Mouse (Mus musculus) MEL (cell line): ENCODE results near the gene Mapk8ip3. TPM values are rescaled to one million over a fixed set of nuclear protein-coding genes. Genes with fewer than 3 reads are reported as not detected.

Experiments used
- DNase-seq: peaks from one replicate; pipeline ENCODE4 v3.0.0; 2011; ENCODE audit warnings: low read depth, low spot score
- H3K27ac ChIP-seq: 2 replicates; pipeline ENCODE4 v1.5.1; 2012; ENCODE audit warnings: low read depth, mild to moderate bottlenecking, control low read depth, low read length, moderate library complexity; ENCODE audit not compliant: control insufficient read depth
- H3K27me3 ChIP-seq, 2 experiments: fragments of 150-350 bp in 1 of 2; sonication (generic) in 1 of 2; 2 replicates each; pipeline ENCODE4 v1.6.1; 2012; ENCODE audit warnings: low read length in 2 of 2, mild to moderate bottlenecking in 2 of 2, improper control_type of control experiment in 1 of 2, moderate library complexity in 1 of 2; ENCODE audit not compliant: insufficient read depth in 2 of 2, control insufficient read depth in 1 of 2
- H3K36me3 ChIP-seq, 2 experiments: 2 replicates each; pipeline ENCODE4 v1.6.1; 2012 to 2014; ENCODE audit warnings: low read length in 2 of 2, improper control_type of control experiment in 1 of 2, inconsistent platforms in 1 of 2, mild to moderate bottlenecking in 1 of 2; ENCODE audit not compliant: insufficient read depth in 2 of 2, control insufficient read depth in 1 of 2
- H3K4me1 ChIP-seq, 2 experiments: fragments of 150-350 bp in 1 of 2; sonication (generic) in 1 of 2; 2 replicates each; pipeline ENCODE4 v1.6.1; 2012; ENCODE audit warnings: low read length in 2 of 2, improper control_type of control experiment in 1 of 2, mild to moderate bottlenecking in 1 of 2; ENCODE audit not compliant: insufficient read depth in 2 of 2, control insufficient read depth in 1 of 2
- H3K4me3 ChIP-seq, 2 experiments: fragments of 150-350 bp in 1 of 2; sonication (generic) in 1 of 2; 2 replicates each; pipeline ENCODE4 v1.5.1; 2012; ENCODE audit warnings: low read depth in 2 of 2, low read length in 2 of 2, mild to moderate bottlenecking in 2 of 2, moderate library complexity in 2 of 2, control low read depth in 1 of 2, improper control_type of control experiment in 1 of 2; ENCODE audit not compliant: control insufficient read depth in 1 of 2, insufficient read depth in 1 of 2
- H3K79me2 ChIP-seq: 2 replicates; pipeline ENCODE4 v1.6.1; 2012; ENCODE audit warnings: mild to moderate bottlenecking, low read length, moderate library complexity; ENCODE audit not compliant: control insufficient read depth, poor library complexity, insufficient read depth
- H3K9ac ChIP-seq: 2 replicates; pipeline ENCODE4 v1.6.1; 2012; ENCODE audit warnings: low read depth, mild to moderate bottlenecking, control low read depth, low read length, moderate library complexity; ENCODE audit not compliant: control insufficient read depth, poor library complexity, severe bottlenecking
- H3K9me3 ChIP-seq: fragments of 150-350 bp; sonication (generic); replicated peaks from 2 replicates; pipeline ENCODE4 v1.6.1; 2012; ENCODE audit warnings: mild to moderate bottlenecking, low read length, improper control_type of control experiment, moderate library complexity; ENCODE audit not compliant: insufficient read depth
- BHLHE40 ChIP-seq: IDR thresholded peaks from 2 replicates; pipeline ENCODE4 v1.6.1; 2012; ENCODE audit warnings: low read depth, mild to moderate bottlenecking, inconsistent platforms, low read length, improper control_type of control experiment, borderline replicate concordance
- CHD1 ChIP-seq: IDR thresholded peaks from 2 replicates; pipeline ENCODE4 v1.6.1; 2012; ENCODE audit warnings: low read depth, mild to moderate bottlenecking, inconsistent platforms, low read length, improper control_type of control experiment
- CTCF ChIP-seq, 3 experiments: IDR thresholded peaks in 2 of 3; conservative IDR thresholded peaks in 1 of 3; 2 replicates each; pipeline ENCODE4 v1.5.1; 2011 to 2012; ENCODE audit warnings: low read length in 3 of 3, low read depth in 2 of 3, mild to moderate bottlenecking in 2 of 3, improper control_type of control experiment in 1 of 3, inconsistent platforms in 1 of 3, mixed read lengths in 1 of 3, moderate library complexity in 1 of 3; ENCODE audit not compliant: control insufficient read depth in 1 of 3, insufficient read depth in 1 of 3, poor library complexity in 1 of 3, severe bottlenecking in 1 of 3
- E2F4 ChIP-seq: IDR thresholded peaks from 2 replicates; pipeline ENCODE4 v1.6.1; 2011; ENCODE audit warnings: low read depth, low read length, improper control_type of control experiment, borderline replicate concordance
- ELF1 ChIP-seq: IDR thresholded peaks from 2 replicates; pipeline ENCODE4 v1.6.1; 2014; ENCODE audit warnings: low read depth, mild to moderate bottlenecking, inconsistent platforms, low read length, improper control_type of control experiment, moderate library complexity
- EP300 ChIP-seq, 2 experiments: IDR thresholded peaks; 2 replicates each; pipeline ENCODE4 v1.6.1; 2011; ENCODE audit warnings: improper control_type of control experiment in 2 of 2, low read length in 2 of 2, low read depth in 1 of 2, mild to moderate bottlenecking in 1 of 2
- ETS1 ChIP-seq: IDR thresholded peaks from 2 replicates; pipeline ENCODE4 v1.6.1; 2012; ENCODE audit warnings: low read depth, mild to moderate bottlenecking, inconsistent platforms, low read length, improper control_type of control experiment, moderate library complexity
- GABPA ChIP-seq: IDR thresholded peaks from 2 replicates; pipeline ENCODE4 v1.6.1; 2012; ENCODE audit warnings: low read depth, mild to moderate bottlenecking, inconsistent platforms, low read length, improper control_type of control experiment, moderate library complexity
- HCFC1 ChIP-seq: IDR thresholded peaks from 2 replicates; pipeline ENCODE4 v1.6.1; 2012; ENCODE audit warnings: low read depth, mild to moderate bottlenecking, inconsistent platforms, low read length, improper control_type of control experiment, moderate library complexity
- MAFK ChIP-seq: IDR thresholded peaks from 2 replicates; pipeline ENCODE4 v1.6.1; 2011; ENCODE audit warnings: low read depth, mild to moderate bottlenecking, low read length, improper control_type of control experiment, borderline replicate concordance
- MAX ChIP-seq: IDR thresholded peaks from 2 replicates; pipeline ENCODE4 v1.6.1; 2011; ENCODE audit warnings: low read length, improper control_type of control experiment
- MEF2A ChIP-seq: IDR thresholded peaks from 2 replicates; pipeline ENCODE4 v1.6.1; 2014; ENCODE audit warnings: low read depth, mild to moderate bottlenecking, inconsistent platforms, low read length, improper control_type of control experiment; ENCODE audit not compliant: poor library complexity, insufficient replicate concordance, severe bottlenecking; ENCODE audit errors: extremely low read depth
- MYC ChIP-seq: IDR thresholded peaks from 2 replicates; pipeline ENCODE4 v1.6.1; 2011; ENCODE audit warnings: low read depth, mild to moderate bottlenecking, low read length, improper control_type of control experiment, moderate library complexity
- POLR2AphosphoS2 ChIP-seq: IDR thresholded peaks from 2 replicates; pipeline ENCODE4 v1.6.1; 2011; ENCODE audit warnings: low read length, improper control_type of control experiment
- POLR2AphosphoS5 ChIP-seq: IDR thresholded peaks from 2 replicates; pipeline ENCODE4 v1.6.1; 2012; ENCODE audit warnings: low read depth, borderline replicate concordance, mild to moderate bottlenecking, inconsistent platforms, low read length, moderate library complexity, mixed read lengths
- SIN3A ChIP-seq: IDR thresholded peaks from 2 replicates; pipeline ENCODE4 v1.6.1; 2012; ENCODE audit warnings: low read length, improper control_type of control experiment, inconsistent platforms
- SMC3 ChIP-seq: IDR thresholded peaks from 2 replicates; pipeline ENCODE4 v1.6.1; 2011; ENCODE audit warnings: low read depth, low read length, improper control_type of control experiment
- TAL1 ChIP-seq: IDR thresholded peaks from 2 replicates; pipeline ENCODE4 v1.6.1; 2012; ENCODE audit warnings: mild to moderate bottlenecking, inconsistent platforms, low read length, moderate library complexity, mixed read lengths
- TBP ChIP-seq: IDR thresholded peaks from 2 replicates; pipeline ENCODE4 v1.8.0; 2011; ENCODE audit warnings: low read depth, low read length, improper control_type of control experiment
- UBTF ChIP-seq: IDR thresholded peaks from 2 replicates; pipeline ENCODE4 v1.6.1; 2012; ENCODE audit warnings: low read depth, mild to moderate bottlenecking, inconsistent platforms, low read length, improper control_type of control experiment, moderate library complexity, borderline replicate concordance; ENCODE audit not compliant: insufficient read depth
- USF1 ChIP-seq: IDR thresholded peaks from 2 replicates; pipeline ENCODE4 v1.6.1; 2014; ENCODE audit warnings: low read depth, mild to moderate bottlenecking, inconsistent platforms, low read length, improper control_type of control experiment, moderate library complexity
- ZC3H11A ChIP-seq: IDR thresholded peaks from 2 replicates; pipeline ENCODE4 v1.6.1; 2012; ENCODE audit warnings: low read depth, mild to moderate bottlenecking, inconsistent platforms, low read length, improper control_type of control experiment
- ZMIZ1 ChIP-seq: IDR thresholded peaks from 2 replicates; pipeline ENCODE4 v1.6.1; 2012; ENCODE audit warnings: low read depth, mild to moderate bottlenecking, inconsistent platforms, low read length, improper control_type of control experiment, moderate library complexity
- ZNF384 ChIP-seq: IDR thresholded peaks from 2 replicates; pipeline ENCODE4 v1.6.1; 2012; ENCODE audit warnings: low read depth, mild to moderate bottlenecking, inconsistent platforms, low read length, improper control_type of control experiment
- polyA plus RNA-seq, 2 experiments: library from polyadenylated mRNA; stranded (reverse) in 1 of 2; unstranded in 1 of 2; fragments of >175 nt in 1 of 2; fragments of >200 nt in 1 of 2; gene quantifications; 2 replicates each; pipeline versions ENCODE4 v1.2.1 to v1.2.4; 2012; ENCODE audit warnings: low replicate concordance in 2 of 2, low read depth in 1 of 2; ENCODE audit not compliant: insufficient read length in 2 of 2, insufficient read depth in 1 of 2, missing spikeins in 1 of 2
- total RNA-seq: library from RNA; depleted of rRNA; stranded (reverse); fragments of 300-350 nt; gene quantifications from 2 replicates; pipeline ENCODE4 v1.2.3, GENCODE M21; 2012

Gene Mapk8ip3
- total and polyA plus RNA-seq, 3 experiments: 22.8 to 44.5 TPM; not detected in 1

- peaks cover 6 to 12% of the 10 kb centered on the region in 2 experiments for H3K36me3 ChIP-seq
- H3K4me3 ChIP-seq: no peak overlapping the region
- no peak overlapping the region for H3K9ac ChIP-seq
- H3K27me3 ChIP-seq: no peaks in the 10 kb centered on the region
- H3K27ac ChIP-seq: no peak overlapping the region
- no peaks in the 10 kb centered on the region for H3K79me2 ChIP-seq
- TF ChIP-seq SMC3: no peak
- no peak for TF ChIP-seq GABPA
- TF ChIP-seq ZC3H11A: no peak
- TF ChIP-seq CHD1: no peak
- TF ChIP-seq POLR2AphosphoS5: no peak
- TF ChIP-seq UBTF: no peak
- TF ChIP-seq BHLHE40: no peak
- TF ChIP-seq MAX: no peak
- no peak for TF ChIP-seq EP300 (IDR thresholded peaks at IDR 0.05; ENCODE audit: low read depth in 1 of 2, low read length in 2 of 2)
- no peak for TF ChIP-seq MEF2A
- TF ChIP-seq ETS1: no peak
- no peak for TF ChIP-seq TBP
- TF ChIP-seq TAL1: no peak
- TF ChIP-seq POLR2AphosphoS2: no peak
- no peak for TF ChIP-seq USF1
- no peak for TF ChIP-seq ZNF384
- no peak for TF ChIP-seq ZMIZ1
- no peak for TF ChIP-seq CTCF (IDR thresholded peaks at IDR 0.05 in 2 of 3, conservative IDR thresholded peaks at IDR 0.05 in 1 of 3; ENCODE audit: control insufficient read depth in 1 of 3, insufficient read depth in 1 of 3, low read depth in 2 of 3, low read length in 3 of 3, poor library complexity in 1 of 3, severe bottlenecking in 1 of 3)
- peaks cover 2 to 5% of the 10 kb centered on the region in 2 experiments; a peak in 3 of 4 replicates for H3K4me1 ChIP-seq
- no peak for DNase-seq
- no peaks in the 10 kb centered on the region for H3K9me3 ChIP-seq
Observed at GRCm38 (mm10) chr17:24907591-24907990, 29.2 kb downstream of the Mapk8ip3 start.

- H3K4me3 ChIP-seq: no peak overlapping the region
- H3K36me3 ChIP-seq: peaks cover 2 to 9% of the 10 kb centered on the region in 2 experiments
- H3K9me3 ChIP-seq: no peaks in the 10 kb centered on the region
- no peaks in the 10 kb centered on the region for H3K79me2 ChIP-seq
- H3K27me3 ChIP-seq: no peaks in the 10 kb centered on the region
- DNase-seq: no peak
- no peak overlapping the region for H3K27ac ChIP-seq
- peaks cover 2 to 7% of the 10 kb centered on the region in 2 experiments; a peak in 3 of 4 replicates for H3K4me1 ChIP-seq
- no peak overlapping the region for H3K9ac ChIP-seq
- TF ChIP-seq ZC3H11A: no peak
- TF ChIP-seq SMC3: no peak
- no peak for TF ChIP-seq MAFK
- no peak for TF ChIP-seq SIN3A
- no peak for TF ChIP-seq ELF1
- TF ChIP-seq HCFC1: no peak
- TF ChIP-seq E2F4: no peak
- TF ChIP-seq MYC: no peak
- TF ChIP-seq, all 39 proteins: peak for 0
Observed at GRCm38 (mm10) chr17:24903767-24904166, 33.0 kb downstream of the Mapk8ip3 start.
